Mouse (Mus musculus): ENCODE results near the gene Tmem94. TPM values are rescaled to one million over a fixed set of nuclear protein-coding genes. Genes with fewer than 3 reads are reported as not detected.

Gene Tmem94
- polyA plus RNA-seq, 1 experiment: 14.3 TPM

DNA sequence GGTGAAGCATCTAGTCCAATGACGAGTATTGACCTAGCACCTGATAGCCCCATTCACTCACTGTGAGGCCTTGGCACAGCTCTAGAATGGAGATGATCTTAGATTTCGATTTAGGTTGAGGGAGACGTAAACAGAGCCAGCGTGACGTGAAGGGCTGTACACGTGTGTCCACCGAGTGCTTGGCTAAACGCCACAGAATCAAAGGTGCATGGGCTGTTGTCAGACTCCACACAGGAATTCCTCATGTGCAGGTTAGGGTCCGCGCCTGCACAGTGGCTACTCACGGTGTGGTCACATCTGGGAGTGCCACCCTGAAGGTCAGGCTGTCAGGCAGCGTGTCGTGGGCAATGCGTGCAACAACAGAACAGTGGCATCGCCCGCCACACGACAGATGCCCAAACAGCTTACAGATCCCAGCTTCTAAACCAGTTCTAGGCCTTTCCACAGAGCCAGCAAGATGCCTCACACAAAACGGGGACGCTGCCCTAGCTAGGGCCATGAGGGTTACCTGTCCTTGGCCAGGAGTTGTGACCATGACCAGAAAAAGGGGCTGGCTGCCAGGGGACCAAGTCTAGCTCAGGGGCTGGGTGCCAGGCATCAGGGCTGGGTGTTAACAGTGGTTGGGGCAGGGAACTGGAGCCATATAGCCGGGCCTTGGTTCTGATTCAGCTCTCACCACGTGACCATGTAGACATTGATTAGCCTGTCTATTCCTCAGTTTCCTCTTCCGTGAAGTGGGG is 72.5 kb downstream of the Tmem94 start:
- no peak for TF ChIP-seq CEBPB (IDR thresholded peaks at IDR 0.05; ENCODE audit: low read depth)
- TF ChIP-seq MAX (IDR thresholded peaks at IDR 0.05): no peak
- TF ChIP-seq USF1 (IDR thresholded peaks at IDR 0.05; ENCODE audit: low read depth): no peak
- TF ChIP-seq MYOG (IDR thresholded peaks at IDR 0.05; ENCODE audit: control insufficient read depth, extremely low read depth, insufficient read length): no peak
- TF ChIP-seq MYOD1 (IDR thresholded peaks at IDR 0.05; ENCODE audit: control insufficient read depth, insufficient read length, low read depth): no peak
- TF ChIP-seq FOSL1 (IDR thresholded peaks at IDR 0.05; ENCODE audit: insufficient read depth, low read length, poor library complexity, severe bottlenecking): no peak
- TF ChIP-seq CTCF (IDR thresholded peaks at IDR 0.05; ENCODE audit: control insufficient read depth, insufficient read depth, insufficient read length): no peak
- Histone ChIP-seq H3K4me3 (ENCODE audit: insufficient read depth, poor library complexity, severe bottlenecking) (no peak overlapping the region), H3K36me3 (ENCODE audit: control insufficient read depth, insufficient read depth) (no peaks in the 10 kb centered on the region), H3ac (ENCODE audit: control insufficient read depth, insufficient read length, low read depth) (no peak overlapping the region), H3K79me3 (ENCODE audit: low read depth) (no peaks in the 10 kb centered on the region), H3K79me2 (ENCODE audit: control insufficient read depth, insufficient read depth) (no peaks in the 10 kb centered on the region), H3K27me3 (ENCODE audit: control insufficient read depth, insufficient read depth, insufficient read length) (peaks cover 75% of the 10 kb centered on the region)

GRCm38 (mm10) chr11:115838895-115839311 is 73.7 kb downstream of the Tmem94 start:
- Histone ChIP-seq H3K4me3 (ENCODE audit: insufficient read depth, poor library complexity, severe bottlenecking) (no peak overlapping the region), H3K36me3 (ENCODE audit: control insufficient read depth, insufficient read depth) (no peaks in the 10 kb centered on the region), H3ac (ENCODE audit: control insufficient read depth, insufficient read length, low read depth) (no peak overlapping the region), H3K27me3 (ENCODE audit: control insufficient read depth, insufficient read depth, insufficient read length) (peaks cover 73% of the 10 kb centered on the region), H3K79me2 (ENCODE audit: control insufficient read depth, insufficient read depth) (no peaks in the 10 kb centered on the region), H3K79me3 (ENCODE audit: low read depth) (no peaks in the 10 kb centered on the region)
- TF ChIP-seq MAX (IDR thresholded peaks at IDR 0.05) (no peak), FOSL1 (IDR thresholded peaks at IDR 0.05; ENCODE audit: insufficient read depth, low read length, poor library complexity, severe bottlenecking) (no peak), CTCF (IDR thresholded peaks at IDR 0.05; ENCODE audit: control insufficient read depth, insufficient read depth, insufficient read length) (no peak), USF1 (IDR thresholded peaks at IDR 0.05; ENCODE audit: low read depth) (no peak), CEBPB (IDR thresholded peaks at IDR 0.05; ENCODE audit: low read depth) (no peak), MYOG (IDR thresholded peaks at IDR 0.05; ENCODE audit: control insufficient read depth, extremely low read depth, insufficient read length) (no peak), MYOD1 (IDR thresholded peaks at IDR 0.05; ENCODE audit: control insufficient read depth, insufficient read length, low read depth) (peak; percentile 32)

GRCm38 (mm10) chr11:115839732-115840131 is 74.5 kb downstream of the Tmem94 start:
- Histone ChIP-seq H3K4me3 (ENCODE audit: insufficient read depth, poor library complexity, severe bottlenecking) (no peak overlapping the region), H3K27me3 (ENCODE audit: control insufficient read depth, insufficient read depth, insufficient read length) (peaks cover 72% of the 10 kb centered on the region), H3K79me3 (ENCODE audit: low read depth) (no peaks in the 10 kb centered on the region), H3K79me2 (ENCODE audit: control insufficient read depth, insufficient read depth) (no peaks in the 10 kb centered on the region), H3ac (ENCODE audit: control insufficient read depth, insufficient read length, low read depth) (no peak overlapping the region), H3K36me3 (ENCODE audit: control insufficient read depth, insufficient read depth) (no peaks in the 10 kb centered on the region)
- TF ChIP-seq MAX (IDR thresholded peaks at IDR 0.05) (no peak), CEBPB (IDR thresholded peaks at IDR 0.05; ENCODE audit: low read depth) (no peak), CTCF (IDR thresholded peaks at IDR 0.05; ENCODE audit: control insufficient read depth, insufficient read depth, insufficient read length) (no peak), MYOD1 (IDR thresholded peaks at IDR 0.05; ENCODE audit: control insufficient read depth, insufficient read length, low read depth) (no peak), MYOG (IDR thresholded peaks at IDR 0.05; ENCODE audit: control insufficient read depth, extremely low read depth, insufficient read length) (no peak), FOSL1 (IDR thresholded peaks at IDR 0.05; ENCODE audit: insufficient read depth, low read length, poor library complexity, severe bottlenecking) (no peak), USF1 (IDR thresholded peaks at IDR 0.05; ENCODE audit: low read depth) (no peak)

DNA sequence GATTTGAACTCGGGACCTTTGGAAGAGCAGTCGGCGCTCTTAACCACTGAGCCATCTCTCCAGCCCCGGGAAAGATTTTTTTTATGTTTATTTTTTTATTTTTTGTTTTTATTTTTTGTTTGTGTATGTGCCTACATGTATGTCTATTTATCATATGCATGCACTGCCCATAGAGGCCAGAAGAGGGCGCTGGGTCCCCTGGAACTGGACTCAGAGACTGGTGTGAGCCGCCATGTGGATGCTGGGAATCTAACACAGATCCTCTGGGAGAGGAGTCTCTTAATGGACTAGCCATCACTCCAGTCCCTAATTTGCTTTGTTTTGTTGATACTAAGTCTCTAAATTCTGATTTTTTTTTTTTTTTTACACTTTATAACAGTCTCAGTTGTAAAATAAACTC is 75.8 kb downstream of the Tmem94 start:
- no peaks in the 10 kb centered on the region for H3K79me3 ChIP-seq (ENCODE audit: low read depth)
- H3K4me3 ChIP-seq (ENCODE audit: insufficient read depth, poor library complexity, severe bottlenecking): no peak overlapping the region
- TF ChIP-seq MAX (IDR thresholded peaks at IDR 0.05): no peak
- H3K36me3 ChIP-seq (ENCODE audit: control insufficient read depth, insufficient read depth): no peaks in the 10 kb centered on the region
- no peak overlapping the region for H3ac ChIP-seq (ENCODE audit: control insufficient read depth, insufficient read length, low read depth)
- H3K27me3 ChIP-seq (ENCODE audit: control insufficient read depth, insufficient read depth, insufficient read length): peaks cover 67% of the 10 kb centered on the region
- H3K79me2 ChIP-seq (ENCODE audit: control insufficient read depth, insufficient read depth): no peaks in the 10 kb centered on the region

DNA sequence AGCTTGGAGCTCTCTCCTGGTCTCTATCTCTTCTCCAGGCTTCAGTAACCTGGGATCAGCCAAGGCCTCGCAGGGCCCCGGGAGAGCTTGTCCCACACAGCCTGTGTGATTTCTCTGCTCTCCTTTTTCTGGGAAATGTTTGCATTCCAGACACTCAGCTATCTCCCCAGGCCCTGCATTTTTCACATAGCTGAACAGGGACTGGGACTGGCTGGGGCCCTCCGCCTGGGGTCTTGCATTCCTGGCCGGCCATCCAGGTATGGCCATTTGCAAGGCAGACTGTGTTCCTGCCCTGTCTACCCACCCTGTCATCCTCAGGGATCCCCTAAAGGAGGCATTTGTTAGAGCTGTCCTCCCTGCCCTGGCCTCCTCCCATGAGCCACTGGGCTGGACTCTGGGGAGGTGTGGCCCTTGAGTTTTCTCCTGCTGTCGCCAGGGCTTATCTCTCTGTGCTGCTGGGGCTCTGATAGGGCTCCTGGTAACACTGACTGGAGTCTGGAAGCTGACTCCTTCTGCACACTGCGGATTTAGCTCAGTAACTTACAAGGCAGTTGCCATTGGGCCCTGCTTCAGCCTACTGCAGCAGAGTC is 76.8 kb downstream of the Tmem94 start:
- peaks cover 57% of the 10 kb centered on the region for H3K27me3 ChIP-seq (ENCODE audit: control insufficient read depth, insufficient read depth, insufficient read length)
- no peak overlapping the region for H3ac ChIP-seq (ENCODE audit: control insufficient read depth, insufficient read length, low read depth)
- TF ChIP-seq MYOD1 (IDR thresholded peaks at IDR 0.05; ENCODE audit: control insufficient read depth, insufficient read length, low read depth) (no peak), USF1 (IDR thresholded peaks at IDR 0.05; ENCODE audit: low read depth) (no peak), MYOG (IDR thresholded peaks at IDR 0.05; ENCODE audit: control insufficient read depth, extremely low read depth, insufficient read length) (no peak), CTCF (IDR thresholded peaks at IDR 0.05; ENCODE audit: control insufficient read depth, insufficient read depth, insufficient read length) (no peak), FOSL1 (IDR thresholded peaks at IDR 0.05; ENCODE audit: insufficient read depth, low read length, poor library complexity, severe bottlenecking) (no peak), MAX (IDR thresholded peaks at IDR 0.05) (no peak), CEBPB (IDR thresholded peaks at IDR 0.05; ENCODE audit: low read depth) (no peak)
- no peaks in the 10 kb centered on the region for H3K79me2 ChIP-seq (ENCODE audit: control insufficient read depth, insufficient read depth)
- H3K36me3 ChIP-seq (ENCODE audit: control insufficient read depth, insufficient read depth): no peaks in the 10 kb centered on the region
- no peak overlapping the region for H3K4me3 ChIP-seq (ENCODE audit: insufficient read depth, poor library complexity, severe bottlenecking)
- no peaks in the 10 kb centered on the region for H3K79me3 ChIP-seq (ENCODE audit: low read depth)
